Mouse (Mus musculus) liver, embryonic 16.5 days (tissue): ENCODE measurements around the gene Arnt. TPM values are rescaled to one million over a fixed set of nuclear protein-coding genes. Genes with fewer than 3 reads are reported as not detected.
"Not testable (repeated sequence)": the region's sequence is repeated elsewhere in the genome, so short reads cannot be mapped to it uniquely, and the experiment has no call there.

Experiments
- ATAC-seq: fragments of 200-750 bp; cut with Nextera tagmentation; 2 replicates; pipeline ENCODE4 v1.8.0; 2017; ENCODE audit warnings: low read depth, mild to moderate bottlenecking, moderate number of reproducible peaks, moderate library complexity
- H3K27ac ChIP-seq: fragments of 300-500 bp; sonication (generic); 2 replicates; pipeline ENCODE4 v1.5.1; 2014; ENCODE audit warnings: mild to moderate bottlenecking, low read length
- H3K27me3 ChIP-seq: fragments of 300-500 bp; sonication (generic); 2 replicates; pipeline ENCODE4 v1.6.1; 2014; ENCODE audit warnings: low read depth, low read length, mixed read lengths; ENCODE audit not compliant: control insufficient read depth, insufficient read depth
- H3K36me3 ChIP-seq: fragments of 300-500 bp; sonication (generic); 2 replicates; pipeline ENCODE4 v1.6.1; 2014; ENCODE audit warnings: mild to moderate bottlenecking; ENCODE audit not compliant: control insufficient read depth, insufficient read depth
- H3K4me1 ChIP-seq: fragments of 300-500 bp; sonication (generic); 2 replicates; pipeline ENCODE4 v1.6.1; 2014; ENCODE audit warnings: low read depth, low read length, mixed read lengths; ENCODE audit not compliant: control insufficient read depth
- H3K4me2 ChIP-seq: fragments of 300-500 bp; sonication (generic); 2 replicates; pipeline ENCODE4 v1.6.1; 2014; ENCODE audit warnings: low read depth, low read length, mixed read lengths
- H3K4me3 ChIP-seq: fragments of 300-500 bp; sonication (generic); 2 replicates; pipeline ENCODE4 v1.5.1; 2014; ENCODE audit warnings: low read depth, mild to moderate bottlenecking, low read length
- H3K9ac ChIP-seq: fragments of 300-500 bp; sonication (generic); 2 replicates; pipeline ENCODE4 v1.6.1; 2014; ENCODE audit warnings: low read depth, low read length
- H3K9me3 ChIP-seq: fragments of 300-500 bp; sonication (generic); replicated peaks from 2 replicates; pipeline ENCODE4 v1.6.1; 2016; ENCODE audit warnings: low read length; ENCODE audit not compliant: control insufficient read depth
- WGBS: fragments of 180-500 bp; shearing (Covaris S2); extraction: QIAGEN DNeasy Blood & Tissue Kit; methylation state at CpG from one replicate; pipeline ENCODE4 v1.1.7; 2014; ENCODE audit not compliant: insufficient replicate concordance; 5-methylcytosine and 5-hydroxymethylcytosine counted together
- polyA plus RNA-seq: library from polyadenylated mRNA; unstranded; fragments of >200 nt; fragmentation: Nextera tagmentation; extraction: Ambion mirVana; gene quantifications from 2 replicates; pipeline ENCODE4 v1.2.1, GENCODE M21; 2015

Gene Arnt
- polyA plus RNA-seq, result 16.7 and 16.9 TPM in 2 replicates

- Histone ChIP-seq H3K9ac (peak within 1 kb of the TSS; percentile 93), H3K4me1 (peaks cover 6% of the 10 kb centered on the region), H3K27me3 (no peaks in the 10 kb centered on the region; the same call in 1 of the 2 replicates), H3K4me2 (peak within 1 kb of the TSS; percentile 70), H3K36me3 (peaks cover 6% of the 10 kb centered on the region), H3K9me3 (no peaks in the 10 kb centered on the region), H3K4me3 (peak within 1 kb of the TSS; percentile 83), H3K27ac (peak within 1 kb of the TSS; percentile 94)
- peak; percentile 99 for ATAC-seq
- whole genome bisulfite sequencing, result under 1% methylated on average over 47 of the region's 47 CpGs
Observed at GRCm38 (mm10) chr3:95434136-95434982, at the start of gene Arnt. Gene Arnt (plus strand): TSS chr3:95434388.

GRCm38 (mm10) chr3:95385401-95386075 is 48.6 kb upstream of the Arnt start:
- Histone ChIP-seq H3K4me3 (no peak overlapping the region), H3K4me1 (no peaks in the 10 kb centered on the region), H3K9ac (no peak overlapping the region), H3K9me3 (no peaks in the 10 kb centered on the region), H3K27ac (no peak overlapping the region), H3K36me3 (no peaks in the 10 kb centered on the region), H3K4me2 (no peak overlapping the region), H3K27me3 (no peaks in the 10 kb centered on the region)
- 47% methylated on average over 5 of the region's 5 CpGs for WGBS
- no peak for ATAC-seq

- Histone ChIP-seq H3K4me2 (no peak overlapping the region), H3K9ac (no peak overlapping the region), H3K4me3 (no peak overlapping the region), H3K27ac (no peak overlapping the region), H3K27me3 (no peaks in the 10 kb centered on the region), H3K9me3 (no peaks in the 10 kb centered on the region), H3K4me1 (no peaks in the 10 kb centered on the region), H3K36me3 (no peaks in the 10 kb centered on the region)
- 67% methylated on average over 4 of the region's 4 CpGs for WGBS
- no peak for ATAC-seq
Observed at GRCm38 (mm10) chr3:95394385-95394784, 39.8 kb upstream of the Arnt start.

DNA sequence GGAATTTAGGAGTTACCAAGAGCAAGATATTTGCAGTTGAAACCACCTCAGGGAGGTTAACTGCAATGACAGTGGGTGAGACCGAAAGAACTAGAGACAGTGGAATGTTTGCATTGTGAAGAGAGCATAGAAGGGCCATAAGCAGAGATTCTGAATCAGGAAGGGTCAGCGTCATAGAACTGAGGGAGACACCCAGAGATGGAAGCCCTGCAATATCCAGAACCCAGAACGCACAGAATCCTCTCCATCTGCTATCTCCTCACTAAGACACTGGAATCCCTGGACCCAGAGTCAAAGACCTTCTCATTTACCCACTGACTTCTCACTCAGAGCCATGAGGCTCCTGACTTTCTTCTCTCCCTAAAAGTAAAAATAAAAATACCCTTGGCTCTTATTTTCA is 31.4 kb upstream of the Arnt start, which contains the start of gene 4930558C23Rik:
Gene 4930558C23Rik (minus strand): TSS at position 101 of the 400 bp plus-strand sequence.
- Histone ChIP-seq H3K4me3 (no peak within 1 kb of the TSS), H3K27ac (no peak within 1 kb of the TSS), H3K27me3 (no peaks in the 10 kb centered on the region), H3K9ac (no peak within 1 kb of the TSS), H3K36me3 (no peaks in the 10 kb centered on the region), H3K9me3 (no peaks in the 10 kb centered on the region), H3K4me2 (no peak within 1 kb of the TSS), H3K4me1 (no peaks in the 10 kb centered on the region)
- 68% methylated on average over 3 of the region's 3 CpGs for WGBS
- no peak for ATAC-seq

GRCm38 (mm10) chr3:95407728-95408127 is 26.5 kb upstream of the Arnt start:
- Histone ChIP-seq H3K4me1 (no peaks in the 10 kb centered on the region), H3K27ac (no peak overlapping the region), H3K9ac (no peak overlapping the region), H3K36me3 (no peaks in the 10 kb centered on the region), H3K4me3 (no peak overlapping the region), H3K27me3 (no peaks in the 10 kb centered on the region), H3K9me3 (no peaks in the 10 kb centered on the region), H3K4me2 (no peak overlapping the region)
- no peak for ATAC-seq
- 61% methylated on average over 1 of the region's 1 CpGs for WGBS

- Histone ChIP-seq H3K4me3 (no peak overlapping the region), H3K9me3 (no peaks in the 10 kb centered on the region), H3K27ac (no peak overlapping the region), H3K4me2 (no peak overlapping the region), H3K36me3 (no peaks in the 10 kb centered on the region), H3K27me3 (no peaks in the 10 kb centered on the region), H3K4me1 (no peaks in the 10 kb centered on the region), H3K9ac (no peak overlapping the region)
- ATAC-seq, result no peak
- WGBS, result 83% methylated on average over 2 of the region's 2 CpGs
Observed at GRCm38 (mm10) chr3:95408852-95409251, 25.3 kb upstream of the Arnt start.

GRCm38 (mm10) chr3:95412268-95412667 is 21.9 kb upstream of the Arnt start:
- WGBS, result 51% methylated on average over 1 of the region's 1 CpGs
- Histone ChIP-seq H3K4me1 (no peaks in the 10 kb centered on the region), H3K27me3 (no peaks in the 10 kb centered on the region), H3K9me3 (no peaks in the 10 kb centered on the region), H3K4me3 (no peak overlapping the region), H3K9ac (no peak overlapping the region), H3K36me3 (no peaks in the 10 kb centered on the region), H3K4me2 (no peak overlapping the region), H3K27ac (no peak overlapping the region)
- no peak for ATAC-seq

DNA sequence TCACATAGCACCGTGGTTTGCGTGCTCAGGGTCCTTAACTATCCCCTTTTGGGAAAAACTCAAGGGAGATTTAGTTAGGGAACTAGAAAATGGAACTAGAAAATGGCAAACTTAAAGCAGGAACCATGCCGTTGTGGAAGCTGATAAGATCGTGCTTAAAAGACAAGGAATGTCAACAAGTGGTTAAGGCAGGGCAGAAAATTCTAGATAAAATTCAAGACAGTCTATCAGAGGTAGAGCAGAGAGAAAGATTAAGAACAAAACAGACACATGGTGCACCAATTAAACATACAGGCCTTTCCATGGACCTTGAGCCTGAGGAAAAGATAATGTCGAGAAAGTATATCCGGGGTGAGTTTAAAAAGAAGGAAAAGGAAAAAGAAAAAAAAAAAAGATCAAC is 16.3 kb upstream of the Arnt start:
- Histone ChIP-seq H3K4me1 (no peaks in the 10 kb centered on the region), H3K4me3 (no peak overlapping the region), H3K36me3 (no peaks in the 10 kb centered on the region), H3K4me2 (no peak overlapping the region), H3K27me3 (no peaks in the 10 kb centered on the region), H3K9me3 (peaks cover 4% of the 10 kb centered on the region; the same call in 1 of the 2 replicates), H3K27ac (no peak overlapping the region), H3K9ac (no peak overlapping the region)
- no peak for ATAC-seq
- 68% methylated on average over 6 of the region's 6 CpGs for WGBS

DNA sequence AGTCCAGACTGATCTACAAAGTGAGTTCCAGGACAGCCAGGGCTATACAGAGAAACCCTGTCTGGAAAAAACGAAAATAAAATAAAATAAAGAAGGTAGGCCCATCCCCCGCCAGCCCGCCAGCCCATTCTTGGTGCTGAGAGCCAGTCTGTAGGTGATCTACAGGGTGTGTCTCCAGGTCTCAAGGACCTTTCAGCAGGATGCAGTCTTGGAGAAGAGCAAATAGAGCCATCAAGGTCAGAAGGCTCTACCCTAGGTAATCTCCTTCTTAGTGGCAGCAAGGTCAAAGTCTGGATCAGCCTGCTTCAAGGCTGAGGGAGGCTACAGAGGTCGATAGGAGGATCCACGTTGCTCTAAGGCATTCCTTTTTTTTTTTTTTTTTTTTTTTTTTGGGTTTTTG is 7.7 kb upstream of the Arnt start:
- H3K4me3 ChIP-seq, H3K9me3 ChIP-seq, H3K27ac ChIP-seq, H3K36me3 ChIP-seq, H3K4me1 ChIP-seq, H3K4me2 ChIP-seq, H3K9ac ChIP-seq, H3K27me3 ChIP-seq, ATAC-seq: not testable (repeated sequence)
- WGBS, result 71% methylated on average over 5 of the region's 5 CpGs
